Mouse (Mus musculus): ENCODE data around the gene Asic2.

Asic2 gene

DNA sequence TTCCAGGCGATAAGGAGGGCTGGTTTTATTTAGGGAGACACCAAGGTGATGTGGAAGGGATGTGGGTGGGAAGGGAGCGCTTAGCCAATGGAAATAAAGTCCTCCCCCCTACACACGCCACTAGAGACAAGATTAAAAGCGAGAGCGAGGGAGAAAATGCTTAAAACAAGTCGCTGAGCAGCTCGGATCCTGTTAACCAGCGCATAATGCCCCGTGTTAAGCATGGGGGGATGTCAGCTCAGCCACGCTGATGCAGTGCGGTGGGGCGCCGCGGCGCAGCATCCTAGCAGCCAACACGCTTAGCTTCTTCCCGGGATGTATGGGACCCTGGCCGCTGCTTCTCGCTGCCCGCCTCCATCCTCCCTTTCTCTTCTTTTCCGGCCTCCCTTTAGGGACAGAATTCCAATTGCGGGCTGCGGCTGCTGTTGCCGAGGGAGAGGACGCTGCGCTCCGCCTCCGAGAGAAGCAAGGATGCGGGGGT, at the start of gene Asic2:
TSS of gene Asic2 (minus strand) at position 57 of the 481 bp plus-strand sequence.
- DNase-seq = no peak

DNA sequence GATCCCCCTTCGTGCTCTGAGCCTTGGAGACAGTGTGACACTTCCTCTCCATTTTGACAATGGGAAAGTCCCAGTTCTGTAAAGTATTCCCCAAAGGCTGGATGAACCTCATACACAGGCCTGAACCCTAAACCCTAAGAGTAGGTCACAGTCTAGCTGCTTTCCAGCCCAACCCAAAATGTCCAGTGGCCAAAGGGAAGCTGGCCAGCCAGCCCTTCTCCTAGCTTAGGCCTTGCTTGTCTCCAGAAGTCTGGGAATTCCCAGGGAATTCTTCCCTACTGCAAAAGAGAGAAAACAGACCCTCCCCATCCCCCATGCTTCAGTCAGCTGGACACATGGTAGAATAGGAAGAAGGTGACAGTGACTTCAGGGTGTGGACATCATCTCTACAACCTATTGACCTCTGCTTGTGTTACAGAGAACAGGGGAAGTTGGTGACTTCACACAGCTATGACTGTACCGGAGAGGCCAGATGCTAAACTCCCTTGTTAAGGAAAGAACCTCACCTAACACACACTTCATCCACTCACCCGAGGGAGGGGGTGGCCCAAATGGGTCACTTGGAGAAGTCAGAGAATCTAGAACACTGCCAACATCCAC, 48.0 kb upstream of the Asic2 start:
- no peak for DNase-seq

DNA sequence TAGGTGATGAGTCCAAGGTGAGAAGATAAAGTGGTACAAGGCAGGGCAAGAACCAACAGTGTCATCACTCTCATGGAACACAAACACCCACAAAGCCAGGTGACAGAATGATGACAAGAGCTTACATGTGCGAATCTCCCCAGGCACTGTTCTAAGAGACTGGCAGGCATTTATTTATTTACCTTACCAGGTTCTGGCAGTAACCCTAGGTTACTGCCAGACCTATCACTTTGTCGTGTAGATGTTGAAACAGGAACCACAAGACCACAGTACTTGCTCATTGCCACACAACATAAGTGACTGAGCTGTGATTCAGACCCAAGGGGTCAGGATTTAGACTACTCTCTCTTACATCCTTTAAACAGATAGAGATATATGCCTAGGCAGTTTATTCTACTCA, 46.8 kb upstream of the Asic2 start:
- no peak for DNase-seq

DNA sequence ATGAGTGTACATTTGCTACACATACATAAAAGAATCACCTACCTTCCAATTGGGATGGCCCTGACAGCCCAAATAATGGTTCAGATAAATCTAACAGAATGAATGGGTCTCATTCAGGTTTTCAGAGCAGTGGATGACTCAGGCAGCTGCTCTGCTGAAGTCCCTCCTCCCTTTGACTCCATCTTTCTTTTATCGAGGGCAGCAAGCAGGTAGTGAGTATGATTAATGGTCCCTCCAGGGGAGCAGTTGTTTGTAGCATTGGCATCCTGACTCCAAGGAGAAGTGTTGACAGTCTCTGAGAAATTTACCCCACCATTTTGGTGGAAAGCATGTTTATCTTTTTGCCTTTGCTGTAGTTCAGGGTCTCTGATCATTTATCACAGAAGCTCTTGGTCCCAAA, 45.5 kb upstream of the Asic2 start:
- no peak for DNase-seq

DNA sequence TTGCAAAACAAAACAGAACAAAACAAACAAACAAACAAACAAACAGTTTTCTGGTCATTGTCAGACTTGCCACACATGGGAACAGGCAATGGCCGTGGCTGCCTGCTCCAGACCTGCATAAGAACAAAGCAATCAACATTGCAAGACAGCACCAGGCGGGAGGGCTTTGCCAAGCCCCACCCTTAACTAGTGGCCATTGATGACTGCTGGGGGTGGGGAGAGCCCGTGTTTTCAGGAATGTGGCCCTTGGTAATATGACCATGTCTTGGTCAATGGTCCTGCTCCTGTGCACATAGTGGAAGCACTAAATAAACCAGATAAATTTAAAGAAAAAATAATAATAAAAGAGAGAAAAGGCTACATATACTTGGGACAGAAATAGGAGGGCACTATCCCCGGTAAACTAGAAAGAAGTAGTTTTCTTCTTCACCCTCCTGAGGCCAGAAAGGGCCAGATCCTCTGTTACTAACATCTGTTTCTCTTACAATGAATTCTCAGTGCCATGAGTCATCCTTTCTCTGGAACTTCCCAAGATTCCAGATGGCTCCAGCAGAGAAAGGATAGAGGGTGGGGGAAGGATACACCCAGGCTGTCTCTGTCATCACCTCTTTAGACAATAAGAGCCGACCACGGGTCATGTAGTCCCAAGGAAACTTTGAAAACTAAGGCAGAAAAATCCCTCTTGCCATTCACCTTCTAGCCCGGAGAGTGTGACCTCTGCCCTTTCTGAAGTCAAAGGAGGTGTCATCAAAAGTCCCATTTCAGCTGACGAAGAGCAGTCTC, 43.3 kb upstream of the Asic2 start:
- DNase-seq = no peak

GRCm38 (mm10) chr11:82010115-82010514, 41.9 kb upstream of the Asic2 start:
- DNase-seq = no peak

GRCm38 (mm10) chr11:82006796-82007423, 38.7 kb upstream of the Asic2 start:
- no peak for DNase-seq

DNA sequence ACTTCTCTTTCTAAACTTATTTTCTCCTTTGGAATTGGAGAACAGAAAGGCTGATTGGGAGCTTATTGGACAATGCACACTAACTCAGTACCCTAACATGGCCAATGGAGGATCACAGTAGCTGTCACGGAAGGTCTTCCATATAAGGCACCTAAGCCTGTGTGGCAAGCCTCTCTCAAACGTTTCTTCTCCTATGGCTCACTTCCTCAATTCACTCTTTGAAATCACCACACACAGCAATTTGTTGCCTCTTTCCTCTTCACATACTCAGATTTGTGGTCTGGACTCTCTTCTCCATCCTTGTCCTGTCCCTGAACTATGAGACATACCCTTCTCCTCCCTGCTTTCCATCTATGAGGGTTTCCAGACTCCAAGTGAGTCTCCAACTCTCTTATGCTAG, 36.6 kb upstream of the Asic2 start:
- no peak for DNase-seq

- DNase-seq = no peak
Observed at GRCm38 (mm10) chr11:82000581-82000980, 32.3 kb upstream of the Asic2 start.

GRCm38 (mm10) chr11:81999469-81999868, 31.2 kb upstream of the Asic2 start:
- DNase-seq = no peak

DNA sequence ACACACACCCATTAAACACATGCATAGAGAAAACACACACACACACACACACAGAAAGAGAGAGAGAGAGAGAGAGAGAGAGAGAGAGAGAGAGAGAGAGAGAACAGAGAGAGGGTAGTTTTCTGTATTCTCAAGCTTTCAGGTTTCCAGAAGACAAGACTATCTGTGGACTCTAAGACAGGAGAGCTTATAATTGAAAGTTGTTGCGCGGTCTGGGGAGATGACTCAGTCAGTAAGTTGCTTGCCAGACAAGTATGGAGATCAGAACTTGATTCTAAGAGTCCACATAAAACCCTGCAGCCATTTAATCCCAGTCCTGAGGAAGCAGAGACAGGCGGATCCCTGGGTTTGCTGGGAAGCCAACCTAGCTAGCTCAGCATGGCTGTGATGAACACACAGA, 30.4 kb upstream of the Asic2 start:
- DNase-seq = no peak

- DNase-seq = no peak
Observed at GRCm38 (mm10) chr11:81997085-81997484, 28.8 kb upstream of the Asic2 start.

- DNase-seq = peak; percentile 32 to 52
Observed at GRCm38 (mm10) chr11:81996172-81996841, 28.1 kb upstream of the Asic2 start.

DNA sequence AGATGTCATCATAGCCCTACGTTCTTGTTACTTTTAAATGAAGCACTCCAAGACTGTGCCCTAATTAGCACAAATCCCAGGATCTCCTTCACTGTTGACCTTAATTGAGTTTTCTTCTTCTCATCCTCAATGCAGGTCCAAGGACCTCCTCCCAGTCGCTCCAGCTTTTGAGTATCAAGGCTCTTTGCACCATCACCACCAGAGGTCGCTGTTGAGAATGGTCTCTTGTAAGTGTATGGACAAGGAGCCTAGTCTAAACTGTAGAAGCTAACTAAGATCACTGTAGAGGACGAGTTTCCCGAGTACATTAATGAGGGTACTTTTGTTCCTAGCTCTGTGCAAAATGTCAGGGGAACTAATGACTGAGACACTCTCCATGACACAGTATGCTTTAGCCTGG, 14.9 kb upstream of the Asic2 start:
- peak; percentile 18 to 40 for DNase-seq

DNA sequence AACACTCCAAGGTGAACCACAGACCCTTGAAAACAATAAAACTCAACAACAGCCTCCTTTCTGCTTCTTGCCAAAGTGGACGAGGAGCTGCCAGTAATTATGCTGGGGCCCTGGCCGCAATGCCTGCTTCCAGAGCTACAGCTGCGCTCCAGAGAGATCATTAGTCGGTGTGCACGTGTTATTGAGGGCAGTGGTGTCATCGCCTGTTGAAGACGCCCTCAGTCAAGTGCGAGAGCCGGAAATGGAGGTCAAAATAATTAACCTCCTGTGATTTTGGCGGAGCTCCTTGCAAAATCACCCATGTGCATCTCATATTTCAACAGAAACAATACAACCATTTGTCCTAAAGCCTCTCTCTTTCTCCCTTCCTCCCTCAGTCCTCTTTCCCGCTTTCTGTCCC, 13.9 kb upstream of the Asic2 start:
- no peak for DNase-seq

DNA sequence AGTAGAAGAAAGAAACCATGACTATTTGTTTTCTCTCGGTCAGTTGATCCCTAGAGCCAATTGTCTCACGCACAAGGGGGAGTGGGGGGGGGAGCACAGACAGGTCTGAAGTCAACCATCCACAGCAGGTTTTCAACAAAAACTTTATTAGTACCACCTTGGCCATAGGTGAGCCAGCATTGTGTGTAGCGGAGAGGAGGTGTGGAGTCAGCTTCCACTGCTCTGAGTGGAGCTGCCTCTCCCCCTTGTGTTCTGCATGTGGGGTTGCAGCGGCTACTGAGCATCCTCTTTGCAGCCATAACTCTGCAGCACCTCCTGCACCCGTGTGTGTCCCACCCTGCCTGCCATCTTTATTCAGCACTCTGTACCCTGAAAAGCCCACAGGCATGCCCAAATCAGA, 6.3 kb upstream of the Asic2 start:
- DNase-seq = no peak

DNA sequence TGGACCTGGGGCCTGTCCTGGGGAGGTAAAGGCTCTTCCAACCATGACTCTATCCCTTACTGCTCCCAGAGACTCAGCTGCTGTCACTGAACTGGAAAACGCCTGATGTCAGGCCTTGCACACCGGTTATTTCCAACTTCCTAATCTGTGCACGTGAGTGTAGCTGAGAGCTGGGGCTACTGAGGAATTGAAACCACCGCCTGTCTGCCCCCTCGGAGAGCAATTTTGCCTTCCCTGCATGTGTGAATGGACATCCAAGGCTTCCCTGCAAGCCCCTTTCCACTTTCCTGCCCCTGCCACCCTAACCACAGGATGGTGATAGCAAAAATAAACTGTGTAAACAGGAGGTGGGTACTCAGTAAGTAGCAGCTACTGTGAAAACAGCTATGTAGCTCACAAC, 5.4 kb upstream of the Asic2 start:
- no peak for DNase-seq

- no peak for DNase-seq
Observed at GRCm38 (mm10) chr11:81972044-81972443, 3.8 kb upstream of the Asic2 start.

- DNase-seq = no peak
Observed at GRCm38 (mm10) chr11:81966626-81967289, 1.5 kb downstream of the Asic2 start.

- no peak for DNase-seq
Observed at GRCm38 (mm10) chr11:81965653-81966625, 2.3 kb downstream of the Asic2 start.

- no peak for DNase-seq
Observed at GRCm38 (mm10) chr11:81964561-81964960, 3.7 kb downstream of the Asic2 start.

- DNase-seq = no peak
Observed at GRCm38 (mm10) chr11:81954398-81954797, 13.9 kb downstream of the Asic2 start.
